Mouse (Mus musculus) liver, embryonic 14.5 days (tissue): ENCODE results near the gene Dcun1d3.

ENCODE experiments used
- CTCF ChIP-seq: IDR thresholded peaks from 2 replicates; pipeline ENCODE4 v1.5.1; 2016; ENCODE audit warnings: antibody characterized with exemption, low read depth, control low read depth
- EP300 ChIP-seq: IDR thresholded peaks from 2 replicates; pipeline ENCODE4 v1.6.1; 2016; ENCODE audit warnings: antibody characterized with exemption, low read depth

DNA sequence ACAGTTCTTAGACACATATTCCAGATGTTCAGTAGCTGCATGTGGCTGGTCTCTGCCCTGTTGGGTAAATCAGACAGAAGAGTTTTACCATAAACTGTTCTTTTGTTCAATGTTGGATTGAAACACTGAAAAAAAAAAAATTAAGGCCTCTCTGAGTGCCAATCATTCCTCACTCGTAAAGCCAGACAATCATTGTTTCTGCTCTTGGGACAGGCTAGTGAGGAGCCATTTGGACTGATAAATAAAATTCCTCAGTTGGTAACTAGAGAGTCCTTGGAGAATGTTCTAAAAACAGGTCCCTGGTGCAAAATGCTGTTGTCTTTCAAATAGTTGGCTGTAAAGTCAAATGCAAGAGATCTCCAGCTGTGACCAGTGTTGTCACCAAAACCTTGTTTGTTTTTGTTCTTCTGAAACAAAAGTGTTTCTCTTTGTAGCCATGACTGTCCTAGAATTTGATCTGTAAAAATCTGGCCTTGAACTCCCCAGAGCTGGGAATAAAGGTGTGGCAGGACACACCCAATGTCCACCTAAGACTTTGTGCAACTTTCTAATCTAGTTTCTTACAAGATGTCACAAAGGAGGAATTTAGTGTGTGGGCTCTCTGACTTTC is 2.3 kb upstream of the Dcun1d3 start:
- TF ChIP-seq CTCF (no peak), EP300 (no peak)
